Mouse (Mus musculus): ENCODE data around the gene Klk1b4. TPM values are rescaled to one million over a fixed set of nuclear protein-coding genes. Genes with fewer than 3 reads are reported as not detected.
A peak's percentile ranks its signal among the peaks of the same experiment; 100 is the strongest.
"Not testable (repeated sequence)": the region's sequence is repeated elsewhere in the genome, so short reads cannot be mapped to it uniquely, and the experiment has no call there.

Gene Klk1b4
- polyA plus RNA-seq, 1 experiment from 2014 or later = not detected

- CTCF ChIA-PET = no interaction called here
- peaks cover 7% of the 10 kb centered on the region for H3K27me3 ChIP-seq
- in situ Hi-C loops (cut with MboI; ENCODE audit: low pct_unique_long_range_greater_than_20kb) = loop anchor here (25.0 kb wide), 1 partner anchor 649 kb away; the partner anchor contains the start of gene Zfp719
- no peak for ATAC-seq
- POLR2A ChIA-PET = no interaction called here
- DNase-seq (ENCODE audit: low read depth, low spot score) = no peak
- no peak for TF ChIP-seq CTCF (IDR thresholded peaks at IDR 0.05)
These were observed 28.7 kb downstream of the Klk1b4 start, which contains the start of gene Gm36864 for GRCm38 (mm10) chr7:44235909-44236308. Gm36864 (plus strand) TSS chr7:44236177.

GRCm38 (mm10) chr7:44239913-44240312, 32.7 kb downstream of the Klk1b4 start:
- peaks cover 14% of the 10 kb centered on the region for H3K27me3 ChIP-seq
- DNase-seq (ENCODE audit: low read depth, low spot score) (no peak), ATAC-seq (no peak)
- in situ Hi-C loops (cut with MboI; ENCODE audit: low pct_unique_long_range_greater_than_20kb) = loop anchor here (25.0 kb wide), 1 partner anchor 653 kb away; the partner anchor contains the start of gene Zfp719
- ChIA-PET CTCF (no interaction called here), POLR2A (no interaction called here)
- TF ChIP-seq CTCF (IDR thresholded peaks at IDR 0.05) = no peak

- ChIA-PET POLR2A (no interaction called here), CTCF (no interaction called here)
- DNase-seq (ENCODE audit: low read depth, low spot score) = no peak
- ATAC-seq = peak; percentile 22
- in situ Hi-C loops (cut with MboI; ENCODE audit: low pct_unique_long_range_greater_than_20kb) = loop anchor here (25.0 kb wide), 1 partner anchor 653 kb away; the partner anchor contains the start of gene Zfp719
- H3K27me3 ChIP-seq = peaks cover 11% of the 10 kb centered on the region
- no peak for TF ChIP-seq CTCF (IDR thresholded peaks at IDR 0.05)
These were observed 33.5 kb downstream of the Klk1b4 start for GRCm38 (mm10) chr7:44240712-44241111.

GRCm38 (mm10) chr7:44241163-44241562, 33.9 kb downstream of the Klk1b4 start:
- H3K27me3 ChIP-seq = peaks cover 10% of the 10 kb centered on the region
- in situ Hi-C loops (cut with MboI; ENCODE audit: low pct_unique_long_range_greater_than_20kb) = loop anchor here (25.0 kb wide), 1 partner anchor 654 kb away; the partner anchor contains the start of gene Zfp719
- ChIA-PET POLR2A (no interaction called here), CTCF (no interaction called here)
- TF ChIP-seq CTCF (IDR thresholded peaks at IDR 0.05) = no peak
- DNase-seq (ENCODE audit: low read depth, low spot score) = no peak
- ATAC-seq = no peak

GRCm38 (mm10) chr7:44244080-44244479, 36.8 kb downstream of the Klk1b4 start:
- no peak for TF ChIP-seq CTCF (IDR thresholded peaks at IDR 0.05)
- peaks cover 10% of the 10 kb centered on the region for H3K27me3 ChIP-seq
- ATAC-seq = no peak
- DNase-seq (ENCODE audit: low read depth, low spot score) = no peak
- CTCF ChIA-PET = no interaction called here
- in situ Hi-C loops (cut with MboI; ENCODE audit: low pct_unique_long_range_greater_than_20kb) = loop anchor here (25.0 kb wide), 1 partner anchor 657 kb away; the partner anchor contains the start of gene Zfp719
- POLR2A ChIA-PET = no interaction called here

GRCm38 (mm10) chr7:44246055-44246983, 39.1 kb downstream of the Klk1b4 start, which contains the start of the genes 1700028J19Rik and 2410002F23Rik:
1700028J19Rik (minus strand) TSS chr7:44246695.
2410002F23Rik (plus strand) TSS chr7:44246722.
- CTCF ChIA-PET = interaction anchor here (1.0 kb wide), 1 partner anchor 9 kb away, joined by 3 read pairs; no protein-coding TSS in a partner anchor

GRCm38 (mm10) chr7:44246984-44247470, 39.8 kb downstream of the Klk1b4 start:
- POLR2A ChIA-PET = interaction anchor here (0.7 kb wide), 2 partner anchors 11 to 104 kb away, joined by 4 to 5 read pairs; no protein-coding TSS in a partner anchor
- DNase-seq (ENCODE audit: low read depth, low spot score) (no peak), ATAC-seq (peak; percentile 20)
- no peak for TF ChIP-seq CTCF (IDR thresholded peaks at IDR 0.05)
- in situ Hi-C loops (cut with MboI; ENCODE audit: low pct_unique_long_range_greater_than_20kb) = loop anchor here (25.0 kb wide), 1 partner anchor 660 kb away; the partner anchor contains the start of gene Zfp719
- H3K27me3 ChIP-seq = peaks cover 7% of the 10 kb centered on the region
- CTCF ChIA-PET = no interaction called here

More at GRCm38 (mm10) chr7:44246055-44246983, 39.1 kb downstream of the Klk1b4 start, which contains the start of the genes 1700028J19Rik and 2410002F23Rik:
- in situ Hi-C loops (cut with MboI; ENCODE audit: low pct_unique_long_range_greater_than_20kb) = loop anchor here (25.0 kb wide), 1 partner anchor 659 kb away; the partner anchor contains the start of gene Zfp719
- POLR2A ChIA-PET = interaction anchor here (0.7 to 1.2 kb wide), 3 partner anchors 12 to 251 kb away, joined by 4 to 5 read pairs (median 5); no protein-coding TSS in a partner anchor
- DNase-seq (ENCODE audit: low read depth, low spot score) = peak; percentile 78
- no peak for TF ChIP-seq CTCF (IDR thresholded peaks at IDR 0.05)
- H3K27me3 ChIP-seq = peaks cover 7% of the 10 kb centered on the region
- ATAC-seq = peak; percentile 76

- no peak for TF ChIP-seq CTCF (IDR thresholded peaks at IDR 0.05)
- CTCF ChIA-PET = no interaction called here
- in situ Hi-C loops (cut with MboI; ENCODE audit: low pct_unique_long_range_greater_than_20kb) = loop anchor here (25.0 kb wide), 1 partner anchor 661 kb away; the partner anchor contains the start of gene Zfp719
- DNase-seq (ENCODE audit: low read depth, low spot score) = no peak
- no peaks in the 10 kb centered on the region for H3K27me3 ChIP-seq
- POLR2A ChIA-PET = interaction anchor here (1.1 kb wide), 1 partner anchor 26 kb away, joined by 3 read pairs; no protein-coding TSS in a partner anchor
- no peak for ATAC-seq
These were observed 40.7 kb downstream of the Klk1b4 start for GRCm38 (mm10) chr7:44247971-44248370.

- ChIA-PET POLR2A (interaction anchor here (1.1 kb wide), 1 partner anchor 25 kb away, joined by 3 read pairs; no protein-coding TSS in a partner anchor), CTCF (no interaction called here)
- H3K27me3 ChIP-seq = no peaks in the 10 kb centered on the region
- DNase-seq (ENCODE audit: low read depth, low spot score) (no peak), ATAC-seq (no peak)
- TF ChIP-seq CTCF (IDR thresholded peaks at IDR 0.05) = no peak
- in situ Hi-C loops (cut with MboI; ENCODE audit: low pct_unique_long_range_greater_than_20kb) = loop anchor here (25.0 kb wide), 1 partner anchor 662 kb away; the partner anchor contains the start of gene Zfp719
These were observed 42.0 kb downstream of the Klk1b4 start for GRCm38 (mm10) chr7:44249248-44249647.

GRCm38 (mm10) chr7:44250732-44251275, 43.6 kb downstream of the Klk1b4 start:
- CTCF ChIA-PET; H3K27me3 ChIP-seq; in situ Hi-C loops (cut with MboI; ENCODE audit: low pct_unique_long_range_greater_than_20kb); DNase-seq (ENCODE audit: low read depth, low spot score); ATAC-seq; POLR2A ChIA-PET: not testable (repeated sequence)
